Mouse (Mus musculus) CD4-positive, CD25-positive, alpha-beta regulatory T cell, adult 2 months (primary cell): ENCODE data around the gene Ecm1.
"Not testable (repeated sequence)": the region's sequence is repeated elsewhere in the genome, so short reads cannot be mapped to it uniquely, and the experiment has no call there.

Source experiments
- DNase-seq: peaks from one replicate; pipeline ENCODE4 v3.0.0-alpha.2; 2012; ENCODE audit warnings: low read depth, low spot score

Gene Ecm1

DNA sequence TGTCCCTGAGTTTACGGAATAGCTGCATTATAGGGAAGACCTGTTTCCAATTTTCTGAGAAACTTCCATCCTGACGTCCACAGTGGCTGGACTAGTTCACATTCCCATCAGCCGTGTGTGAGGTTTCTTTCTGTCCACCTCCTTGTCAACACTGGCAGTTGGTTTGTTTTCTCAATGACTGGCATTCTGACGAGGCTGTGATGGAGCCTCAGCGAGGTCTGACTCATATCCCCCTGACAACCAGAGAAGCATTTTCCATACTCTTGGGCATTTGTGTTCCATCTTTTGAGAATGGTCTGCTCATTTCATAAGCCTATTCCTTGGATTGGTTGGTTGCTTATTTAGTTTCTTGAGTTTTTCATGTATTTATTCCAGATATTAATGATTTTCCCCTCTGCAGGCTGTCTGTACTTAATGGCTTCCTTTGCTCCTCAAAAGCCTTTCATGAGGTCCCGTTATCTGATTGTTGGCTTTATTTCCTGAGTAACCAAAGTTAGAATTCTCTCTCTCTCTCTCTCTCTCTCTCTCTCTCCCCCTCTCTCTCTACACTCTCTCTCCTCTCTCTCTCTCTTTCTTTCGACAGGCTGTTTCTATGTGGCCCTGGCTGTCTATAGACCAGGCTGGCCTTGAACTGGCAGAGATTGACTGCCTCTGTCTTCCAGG lies 12.5 kb downstream of the Ecm1 start:
- no peak for DNase-seq

- no peak for DNase-seq
Observed at GRCm38 (mm10) chr3:95725863-95726262, 13.5 kb downstream of the Ecm1 start.

DNA sequence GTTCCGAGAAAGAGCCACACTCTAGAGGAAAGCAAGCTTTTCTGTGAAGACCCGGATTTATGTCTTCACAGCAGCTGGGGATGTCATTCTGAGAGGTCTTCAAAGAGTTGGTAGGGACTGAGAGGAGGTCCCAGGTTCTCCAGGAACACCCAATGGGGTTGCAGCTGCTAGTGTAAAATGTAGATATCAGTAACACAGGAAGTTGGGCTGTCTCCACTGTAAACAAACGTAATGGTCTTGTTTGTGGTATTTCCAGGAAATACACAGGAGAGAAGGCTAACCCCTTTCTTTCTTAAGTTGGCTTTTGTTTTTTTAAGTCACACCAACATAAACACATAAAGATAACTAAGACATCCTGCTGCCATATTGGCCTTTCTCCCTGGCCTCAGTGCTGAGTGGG lies 17.0 kb downstream of the Ecm1 start:
- DNase-seq: peak; percentile 74

DNA sequence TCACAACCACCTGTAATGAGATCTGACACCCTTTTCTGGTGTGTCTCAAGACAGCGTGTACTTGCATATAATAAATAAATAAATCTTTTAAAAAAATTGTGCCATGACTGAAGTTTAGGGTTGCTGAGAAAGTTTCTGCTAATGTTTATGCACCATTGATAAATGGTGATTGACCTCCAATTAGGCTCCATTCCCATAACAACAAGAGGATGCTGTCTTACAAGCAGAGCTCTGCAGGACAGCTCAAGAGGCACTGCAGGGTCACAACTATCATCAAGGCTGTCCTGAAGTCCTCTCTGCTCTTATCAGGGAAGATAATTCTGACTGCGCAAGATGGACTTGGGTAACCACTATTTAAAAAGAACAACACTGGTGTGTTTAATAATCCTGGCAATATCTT lies 21.2 kb downstream of the Ecm1 start:
- DNase-seq: no peak

DNA sequence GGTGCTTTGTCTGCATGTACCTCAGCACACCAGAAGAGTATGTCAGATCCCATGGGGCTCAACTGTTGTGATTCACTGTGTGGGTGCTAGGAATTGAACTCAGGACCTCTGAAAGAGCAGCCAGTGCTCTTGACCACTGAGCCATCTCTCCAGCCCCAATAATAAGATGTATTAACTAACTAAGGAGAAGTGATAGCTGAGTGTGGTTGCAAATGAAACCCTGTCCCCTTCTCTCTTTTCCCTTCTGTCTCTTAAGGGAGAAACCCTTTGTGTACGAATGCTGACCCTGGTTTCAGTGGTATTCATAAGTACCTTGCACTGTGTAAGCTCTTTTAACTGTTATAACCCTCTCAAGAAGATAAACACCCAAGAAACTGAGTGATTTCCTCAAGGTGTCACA lies 23.3 kb downstream of the Ecm1 start:
- DNase-seq: no peak

GRCm38 (mm10) chr3:95709967-95710366 lies 29.4 kb downstream of the Ecm1 start:
- peak; percentile 40 for DNase-seq

- peak; percentile 62 for DNase-seq
Observed at GRCm38 (mm10) chr3:95709044-95709443, 30.3 kb downstream of the Ecm1 start.

DNA sequence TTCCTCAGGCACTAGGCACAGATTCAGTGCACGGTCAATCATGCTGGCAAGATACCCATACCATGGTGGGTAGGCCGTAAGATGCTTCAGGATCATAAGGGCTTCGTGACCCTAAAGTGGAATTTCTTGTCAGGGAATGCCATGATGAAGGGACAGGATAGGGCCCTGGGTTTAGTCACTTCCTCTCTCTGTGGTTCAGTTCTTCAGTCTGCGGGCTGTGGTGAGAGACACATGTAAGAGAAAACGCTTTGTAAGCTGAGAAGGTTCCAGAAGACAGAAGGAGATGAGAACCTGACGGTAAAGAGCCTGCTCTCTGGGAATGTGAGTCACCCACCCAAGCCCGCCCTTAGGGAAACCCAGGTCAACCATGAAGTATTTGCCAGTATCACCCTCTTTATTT lies 31.9 kb downstream of the Ecm1 start:
- peak; percentile 72 for DNase-seq

- DNase-seq: no peak
Observed at GRCm38 (mm10) chr3:95706273-95706672, 33.1 kb downstream of the Ecm1 start.

GRCm38 (mm10) chr3:95704612-95705011 lies 34.8 kb downstream of the Ecm1 start:
- no peak for DNase-seq

DNA sequence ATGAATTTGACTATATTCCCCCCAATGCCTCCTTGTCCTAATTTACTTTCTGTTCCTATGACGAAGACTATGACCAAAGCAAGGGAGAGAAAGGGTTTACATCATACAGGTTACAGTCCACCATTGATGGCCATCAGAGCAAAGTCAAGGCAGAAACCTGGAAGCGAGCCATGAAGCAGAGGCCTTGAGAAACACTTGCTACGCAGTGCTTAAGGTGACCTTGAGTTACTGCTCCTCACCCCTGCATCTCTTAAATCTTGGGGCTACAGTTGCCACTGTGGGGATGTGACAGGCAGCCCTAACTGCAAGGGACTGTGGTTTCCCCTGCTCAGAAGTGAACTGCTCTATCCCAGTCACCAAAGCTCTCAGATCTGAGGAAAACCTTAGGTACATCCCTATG lies 36.1 kb downstream of the Ecm1 start:
- no peak for DNase-seq

GRCm38 (mm10) chr3:95701877-95702540 lies 37.4 kb downstream of the Ecm1 start:
- no peak for DNase-seq

DNA sequence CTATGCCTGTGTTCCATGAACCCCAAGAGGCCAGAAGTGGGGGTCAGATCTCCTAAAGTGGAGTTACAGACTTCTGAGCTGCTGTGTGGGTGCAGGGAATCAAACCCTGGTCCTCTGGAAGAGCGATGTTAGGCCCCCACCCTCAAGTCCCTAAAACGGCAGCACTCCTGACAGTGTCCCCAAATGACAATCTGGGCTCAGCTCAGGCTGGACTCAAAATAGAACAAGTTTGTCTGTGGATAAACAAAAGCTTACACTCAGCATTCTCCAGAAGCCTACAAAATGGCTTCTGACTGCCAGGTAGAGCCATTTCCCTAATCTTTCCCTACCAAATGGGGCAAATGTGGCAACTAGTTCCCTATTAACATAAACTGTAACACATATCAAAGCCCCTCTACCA lies 38.3 kb downstream of the Ecm1 start:
- DNase-seq: no peak

GRCm38 (mm10) chr3:95700233-95700681 lies 39.1 kb downstream of the Ecm1 start:
- no peak for DNase-seq

DNA sequence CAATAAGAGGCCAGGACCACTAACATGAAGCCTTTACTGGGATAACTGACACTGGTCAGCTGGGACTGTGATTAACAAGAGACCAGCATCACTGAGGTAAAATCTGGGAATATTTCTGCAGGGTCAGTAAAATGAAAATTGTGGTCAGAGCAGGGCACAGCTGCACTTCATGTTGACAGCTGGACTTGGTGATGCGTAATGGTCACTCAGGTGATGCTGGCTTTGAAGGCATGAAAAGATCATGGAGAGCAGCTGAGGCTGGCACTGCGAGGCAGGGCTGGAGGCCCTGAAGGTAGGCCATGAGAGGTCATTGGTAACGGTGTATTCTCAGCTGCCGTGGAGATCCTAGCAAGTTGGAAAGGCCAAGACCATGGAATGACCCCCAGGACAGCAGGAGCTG lies 41.1 kb downstream of the Ecm1 start:
- no peak for DNase-seq

GRCm38 (mm10) chr3:95696360-95696759 lies 43.0 kb downstream of the Ecm1 start:
- no peak for DNase-seq

DNA sequence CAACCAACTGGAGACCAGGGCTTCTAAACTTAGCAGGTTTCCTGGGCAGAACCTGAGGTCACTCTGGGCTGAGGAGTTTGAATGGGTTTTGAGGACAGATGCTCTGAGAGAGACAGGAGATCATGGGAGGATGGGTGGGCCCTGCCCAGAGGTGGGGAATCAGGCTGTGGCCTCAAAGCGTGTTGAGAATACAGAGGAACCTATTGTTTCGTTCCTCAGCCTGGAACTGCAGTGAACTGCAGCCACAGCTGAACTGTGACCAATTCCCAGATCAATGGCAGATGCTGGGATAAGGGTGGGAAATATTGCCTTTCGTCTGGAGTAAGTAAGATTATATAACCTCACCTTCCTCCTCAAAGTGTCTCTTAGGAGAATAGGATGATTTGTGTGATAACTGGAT lies 43.6 kb downstream of the Ecm1 start:
- no peak for DNase-seq

DNA sequence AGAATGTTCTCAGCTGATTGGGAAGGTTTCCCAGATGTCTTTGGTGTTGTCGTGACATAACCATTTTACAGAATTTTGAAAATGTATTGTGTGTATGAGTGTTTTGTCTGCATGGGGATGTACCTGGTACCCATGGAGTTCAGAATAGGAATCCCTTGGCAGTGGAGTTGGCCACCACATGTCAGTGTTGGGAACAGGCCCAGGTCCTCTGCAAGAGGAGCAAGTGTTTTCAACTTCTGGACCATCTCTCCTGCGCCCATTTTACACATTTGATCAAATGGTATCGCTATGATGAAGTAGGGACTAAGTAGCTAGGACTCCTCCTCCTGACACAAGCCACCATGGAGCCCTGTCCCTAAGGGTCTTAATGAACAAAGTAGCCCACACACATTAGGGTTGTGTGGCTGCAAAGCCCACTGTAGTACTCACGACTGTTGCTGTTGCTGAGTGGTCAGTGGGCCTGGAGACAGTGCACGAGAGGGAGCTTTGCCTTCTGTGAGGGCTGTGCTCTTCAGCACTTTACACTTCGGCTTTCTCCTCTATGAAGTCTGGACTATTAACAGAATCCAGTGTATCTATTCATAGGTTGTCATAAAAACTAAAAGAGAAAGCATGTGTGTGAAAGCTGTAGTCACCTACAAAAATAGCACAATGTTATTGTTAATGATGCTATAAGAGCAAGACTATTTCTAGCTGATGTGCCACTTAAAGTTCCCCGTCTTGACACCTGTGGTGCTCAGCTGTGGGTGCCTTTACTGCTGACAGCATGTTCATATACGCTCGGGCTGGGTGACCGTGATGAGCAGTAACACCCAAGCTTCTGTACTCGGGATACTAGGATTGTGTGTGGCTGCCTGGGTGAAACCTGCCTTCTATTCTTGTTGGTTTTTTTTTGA lies 44.3 kb downstream of the Ecm1 start:
- no peak for DNase-seq

GRCm38 (mm10) chr3:95693821-95694807 lies 45.3 kb downstream of the Ecm1 start:
- no peak for DNase-seq

GRCm38 (mm10) chr3:95692677-95693076 lies 46.7 kb downstream of the Ecm1 start:
- no peak for DNase-seq

DNA sequence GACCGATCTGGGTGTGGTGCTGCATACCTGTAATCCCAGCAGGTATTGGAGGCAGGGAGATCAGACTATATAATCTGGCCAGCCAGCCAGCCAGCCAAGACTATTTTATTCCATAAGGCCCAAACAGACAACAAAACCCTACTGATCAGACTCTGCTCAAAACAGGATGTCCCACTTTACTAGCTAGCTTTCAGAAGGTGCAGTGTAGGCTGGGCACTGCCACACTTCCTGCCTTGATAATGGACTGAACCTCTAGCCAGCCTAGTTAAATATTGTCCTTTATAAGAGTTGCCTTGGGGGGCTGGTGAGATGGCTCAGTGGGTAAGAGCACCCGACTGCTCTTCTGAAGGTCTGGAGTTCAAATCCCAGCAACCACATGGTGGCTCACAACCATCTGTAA lies 48.8 kb downstream of the Ecm1 start:
- not testable (repeated sequence) for DNase-seq
